11 mouse cellular contexts compared by ENCODE assay signal in genomic region chr5:137079849-137080248, GRCm38 (mm10). TPM values are rescaled to one million over a fixed set of nuclear protein-coding genes. Genes with fewer than 3 reads are reported as not detected.
DNase-seq lines count a peak whose midpoint lies in the region; ATAC-seq and TF ChIP-seq lines count a peak whose summit lies in the region.
"Had no signal": no experiment of that assay in that cellular context is flagged by ENCODE, and none has a peak within 500 bp of the region (broad histone marks: within the 10 kb centered on the region; RNA-seq: fewer than 3 reads in every experiment).

No protein-coding gene starts in this region.

- DNase-seq in 416B (ENCODE audit: low read depth) (peak; percentile 55), adipocyte (ENCODE audit: low spot score) (peak; percentile 79)
- peak; percentile 19 to 24 for DNase-seq in heart, postnatal 14 days
- peak; percentile 71 to 80 for DNase-seq in lung, adult 18-20 months
- DNase-seq in cerebellum, postnatal 25 days, result no peak
- DNase-seq in cerebellum, adult 2 months, result no peak
- no peak for DNase-seq in cerebellum, adult 8-10 months

- intact Hi-C loops in heart, postnatal 14 days (cut with DNase I), result no loop called here

- H3K36me3 ChIP-seq in midbrain, embryonic 16.5 days (ENCODE audit: control insufficient read depth, insufficient read depth, low read length), result no peaks in the 10 kb centered on the region
- H3K36me3 ChIP-seq: limb, embryonic 15.5 days had no signal

- no peak for TF ChIP-seq POLR2A in cerebellum, adult 2 months (IDR thresholded peaks at IDR 0.05; ENCODE audit: borderline replicate concordance, insufficient read depth, low read length)

- TF ChIP-seq CTCF in cerebellum, adult 2 months (IDR thresholded peaks at IDR 0.05; ENCODE audit: borderline replicate concordance, insufficient read depth, low read depth, low read length), result no peak

- H3K4me2 ChIP-seq in midbrain, embryonic 16.5 days (ENCODE audit: low read length), result no peak overlapping the region
- H3K4me2 ChIP-seq: limb, embryonic 15.5 days had no signal

- 69% methylated on average over 5 of the region's 5 CpGs for WGBS in midbrain, embryonic 16.5 days
- 88% methylated on average over 5 of the region's 5 CpGs for WGBS in cerebellum, adult 2 months

- no peaks in the 10 kb centered on the region for H3K4me1 ChIP-seq in midbrain, embryonic 16.5 days (ENCODE audit: control insufficient read depth, insufficient read depth, low read length)
- H3K4me1 ChIP-seq in cerebellum, adult 2 months (ENCODE audit: control insufficient read depth, insufficient read depth, low read length), result peaks cover 18% of the 10 kb centered on the region

- no peak overlapping the region for H3K4me3 ChIP-seq in midbrain, embryonic 16.5 days (ENCODE audit: low read depth, low read length)
- H3K4me3 ChIP-seq in cerebellum, adult 2 months (replicated peaks; ENCODE audit: insufficient read depth, low read depth, low read length), result no peak overlapping the region
- H3K4me3 ChIP-seq: erythroblast, embryonic 14.5 days; limb, embryonic 15.5 days had no signal

- no peak overlapping the region for H3K27ac ChIP-seq in midbrain, embryonic 16.5 days (ENCODE audit: low read length)
- H3K27ac ChIP-seq in cerebellum, adult 2 months (ENCODE audit: insufficient read depth, low read length), result no peak overlapping the region
- H3K27ac ChIP-seq: limb, embryonic 15.5 days had no signal

- no peaks in the 10 kb centered on the region for H3K27me3 ChIP-seq in midbrain, embryonic 16.5 days (ENCODE audit: control insufficient read depth, insufficient read depth, low read depth, low read length)
- no peaks in the 10 kb centered on the region for H3K27me3 ChIP-seq in cerebellum, adult 2 months (ENCODE audit: control insufficient read depth, insufficient read depth, low read length)
- H3K27me3 ChIP-seq: limb, embryonic 15.5 days had no signal

- ATAC-seq in midbrain, embryonic 16.5 days, result no peak
- ATAC-seq: activated CD4-positive, CD25-positive, alpha-beta regulatory T cell, adult 4 months had no signal

- H3K9me3 ChIP-seq in midbrain, embryonic 16.5 days (replicated peaks; ENCODE audit: control insufficient read depth, low read length, poor library complexity, severe bottlenecking), result no peaks in the 10 kb centered on the region
- H3K9me3 ChIP-seq: limb, embryonic 15.5 days had no signal

- no peak overlapping the region for H3K9ac ChIP-seq in midbrain, embryonic 16.5 days (ENCODE audit: low read depth, low read length)
- H3K9ac ChIP-seq: limb, embryonic 15.5 days had no signal

RNA-seq across cellular contexts. Expression of gene Serpine1, which starts 7.8 kb away (rescaled TPM):
- 10 to 100 TPM; 12.5 TPM for total RNA-seq in heart, postnatal 14 days (2021)
- 0.25 and 0.41 TPM in 2 replicates for polyA plus RNA-seq in midbrain, embryonic 16.5 days (2015; fragmentation: Nextera tagmentation; extraction: Ambion mirVana)
- 0.38 and 0.48 TPM in 2 replicates for polyA plus RNA-seq in cerebellum, adult 2 months (2012; rRNA removed)
- polyA plus RNA-seq: activated CD4-positive, CD25-positive, alpha-beta regulatory T cell, adult 4 months; erythroblast, embryonic 14.5 days had no signal

RNA-seq across cellular contexts. Expression of gene Ap1s1, which starts 33.9 kb away (rescaled TPM):
- total RNA-seq in heart, postnatal 14 days (2021), result 10 to 100 TPM; 41.9 to 50.2 TPM
- 296 and 303 TPM in 2 replicates for polyA plus RNA-seq in midbrain, embryonic 16.5 days (2015; fragmentation: Nextera tagmentation; extraction: Ambion mirVana)
- polyA plus RNA-seq in cerebellum, adult 2 months (2012; rRNA removed), result 147 and 168 TPM in 2 replicates

RNA-seq across cellular contexts. Expression of gene Trim56, which starts 36.2 kb away (rescaled TPM):
- total RNA-seq in heart, postnatal 14 days (2021), result 10 to 100 TPM; 19.4 to 20.4 TPM
- 1.8 and 2.5 TPM in 2 replicates for polyA plus RNA-seq in midbrain, embryonic 16.5 days (2015; fragmentation: Nextera tagmentation; extraction: Ambion mirVana)
- polyA plus RNA-seq in cerebellum, adult 2 months (2012; rRNA removed), result 1.9 TPM in 2 replicates

RNA-seq across cellular contexts. Expression of gene Vgf, which starts 53.7 kb away (rescaled TPM):
- not detected for total RNA-seq in heart, postnatal 14 days (2021)
- 12.6 and 15.6 TPM in 2 replicates for polyA plus RNA-seq in midbrain, embryonic 16.5 days (2015; fragmentation: Nextera tagmentation; extraction: Ambion mirVana)
- polyA plus RNA-seq in cerebellum, adult 2 months (2012; rRNA removed), result 62.1 and 65.4 TPM in 2 replicates
- polyA plus RNA-seq: activated CD4-positive, CD25-positive, alpha-beta regulatory T cell, adult 4 months had no signal

Comparison
In these comparisons a context has a peak if more than half of its experiments do, and no peak if none do; other contexts are left out.
1. DNase-seq: peak in 416B (single experiment), adipocyte (single experiment), heart, postnatal 14 days (2 of 2) and lung, adult 18-20 months (2 of 2); none in cerebellum, postnatal 25 days (0 of 2), cerebellum, adult 2 months (0 of 2) and cerebellum, adult 8-10 months (single experiment).